Mouse (Mus musculus): ENCODE measurements around the gene Cryaa.

Cryaa gene

DNA sequence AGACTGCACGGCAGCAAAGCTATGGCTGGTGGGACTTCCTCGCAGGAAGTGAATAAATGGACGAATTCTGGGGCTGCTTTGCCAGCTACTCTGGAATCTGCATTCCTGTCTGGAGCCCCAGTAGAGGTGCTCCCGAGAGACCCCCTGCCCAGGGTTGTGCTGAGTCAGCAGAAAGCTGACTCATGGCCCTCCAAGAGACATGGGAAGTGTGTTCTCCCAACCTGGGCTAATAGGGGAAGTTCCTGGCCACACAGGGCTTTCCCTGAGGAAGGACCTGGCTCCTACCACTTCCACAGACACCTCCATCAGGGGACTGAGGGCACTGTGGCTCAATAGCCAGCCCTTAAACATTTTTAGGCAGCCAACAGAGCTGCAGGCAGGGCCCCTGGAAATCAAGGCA lies 50.4 kb downstream of the Cryaa start:
- Histone ChIP-seq H3K36me3 (ENCODE audit: insufficient read depth, low read length) (no peaks in the 10 kb centered on the region), H3K9me3 (ENCODE audit: low read length) (no peaks in the 10 kb centered on the region), H3K4me1 (replicated peaks; ENCODE audit: low read depth, low read length) (peaks cover 63% of the 10 kb centered on the region), H3K27me3 (ENCODE audit: insufficient read depth, low read length) (peaks cover 3% of the 10 kb centered on the region), H3K4me3 (replicated peaks; ENCODE audit: low read length) (no peak overlapping the region)
- TF ChIP-seq NANOG (IDR thresholded peaks at IDR 0.05; ENCODE audit: borderline replicate concordance, low read length): no peak
- TF ChIP-seq POU5F1 (IDR thresholded peaks at IDR 0.05; ENCODE audit: borderline replicate concordance, low read length): no peak
- no peak for TF ChIP-seq CTCF (conservative IDR thresholded peaks at IDR 0.05; ENCODE audit: low read length)

DNA sequence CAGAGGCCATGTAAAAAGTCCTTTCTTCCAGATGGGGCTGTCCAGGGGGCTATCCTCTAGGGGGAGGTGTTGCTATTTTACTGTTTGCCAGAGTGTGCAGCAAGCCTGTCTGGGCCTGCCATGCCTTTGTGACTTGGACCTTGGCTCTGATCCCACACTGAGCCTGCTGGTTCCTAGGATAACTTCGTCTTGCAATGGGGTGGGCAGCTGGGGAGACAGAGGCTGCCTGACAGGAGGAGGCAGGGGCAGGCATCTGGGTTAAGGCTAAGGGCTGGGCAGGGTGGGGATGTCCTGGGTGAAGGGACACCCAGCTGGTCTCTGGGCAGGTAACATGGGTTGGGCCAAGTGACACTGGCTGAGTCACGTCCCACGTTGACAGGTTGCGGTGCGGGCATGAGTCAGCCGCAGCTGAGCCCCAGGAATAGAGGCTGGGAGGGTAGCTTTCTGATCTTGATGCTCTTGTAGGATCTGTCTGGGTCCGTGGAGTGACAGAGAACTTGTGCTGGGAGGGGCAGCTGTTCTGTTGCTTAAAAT lies 51.4 kb downstream of the Cryaa start:
- Histone ChIP-seq H3K4me1 (replicated peaks; ENCODE audit: low read depth, low read length) (peaks cover 68% of the 10 kb centered on the region), H3K36me3 (ENCODE audit: insufficient read depth, low read length) (no peaks in the 10 kb centered on the region), H3K4me3 (replicated peaks; ENCODE audit: low read length) (no peak overlapping the region), H3K9me3 (ENCODE audit: low read length) (no peaks in the 10 kb centered on the region), H3K27me3 (ENCODE audit: insufficient read depth, low read length) (peaks cover 3% of the 10 kb centered on the region)
- no peak for TF ChIP-seq POU5F1 (IDR thresholded peaks at IDR 0.05; ENCODE audit: borderline replicate concordance, low read length)
- TF ChIP-seq NANOG (IDR thresholded peaks at IDR 0.05; ENCODE audit: borderline replicate concordance, low read length): no peak
- no peak for TF ChIP-seq CTCF (conservative IDR thresholded peaks at IDR 0.05; ENCODE audit: low read length)

DNA sequence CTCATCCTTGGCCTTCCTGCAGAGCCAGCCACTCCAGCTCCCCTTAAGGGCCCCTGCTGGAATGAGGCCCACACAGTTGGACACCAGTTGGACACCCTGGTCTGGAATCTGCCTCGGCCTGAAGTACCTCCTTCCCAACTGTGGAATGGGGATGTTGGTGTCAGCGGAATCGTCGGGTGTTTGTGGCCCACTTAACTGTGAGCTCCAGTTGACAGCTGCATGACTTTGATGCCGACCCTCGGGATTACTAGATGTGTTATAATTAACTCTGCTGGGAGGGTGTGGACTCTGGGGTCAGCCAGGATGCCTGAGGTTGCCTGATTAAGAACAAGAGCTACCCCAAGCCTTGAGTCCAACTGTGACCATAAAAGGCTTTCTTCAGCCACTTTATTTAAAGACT lies 53.4 kb downstream of the Cryaa start:
- H3K27me3 ChIP-seq (ENCODE audit: insufficient read depth, low read length): peaks cover 3% of the 10 kb centered on the region
- TF ChIP-seq POU5F1 (IDR thresholded peaks at IDR 0.05; ENCODE audit: borderline replicate concordance, low read length) (no peak), NANOG (IDR thresholded peaks at IDR 0.05; ENCODE audit: borderline replicate concordance, low read length) (no peak)
- peaks cover 69% of the 10 kb centered on the region for H3K4me1 ChIP-seq (replicated peaks; ENCODE audit: low read depth, low read length)
- H3K36me3 ChIP-seq (ENCODE audit: insufficient read depth, low read length): no peaks in the 10 kb centered on the region
- no peak overlapping the region for H3K4me3 ChIP-seq (replicated peaks; ENCODE audit: low read length)
- no peaks in the 10 kb centered on the region for H3K9me3 ChIP-seq (ENCODE audit: low read length)

Measured in E14TG2a.4 (cell line).